Mouse (Mus musculus) megakaryocyte, embryonic 14.5 days (primary cell): ENCODE results near the gene St3gal3.

Experiments used
- FLI1 ChIP-seq: IDR thresholded peaks from 2 replicates; pipeline ENCODE4 v1.6.1; 2012; ENCODE audit warnings: low read length, inconsistent platforms, mixed read lengths
- GATA1 ChIP-seq: IDR thresholded peaks from 3 replicates; pipeline ENCODE4 v1.6.1; 2012; ENCODE audit warnings: mixed read lengths, low read length, inconsistent platforms, borderline replicate concordance

GRCm38 (mm10) chr4:118039964-118040363 is 94.8 kb downstream of the St3gal3 start:
- TF ChIP-seq GATA1 (no peak), FLI1 (no peak)
